Mouse (Mus musculus) brain, embryonic 14.5 days (tissue): ENCODE data around the gene P2rx6. TPM values are rescaled to one million over a fixed set of nuclear protein-coding genes. Genes with fewer than 3 reads are reported as not detected.
A peak's percentile ranks its signal among the peaks of the same experiment; 100 is the strongest.

Experiments used
- DNase-seq: peaks from one replicate; pipeline ENCODE4 v3.0.0-alpha.2; 2011; ENCODE audit warnings: low read depth
- CTCF ChIP-seq: fragments of 200-500 bp; IDR thresholded peaks from 2 replicates; pipeline ENCODE4 v1.5.1; 2012; ENCODE audit warnings: inconsistent platforms, mild to moderate bottlenecking, moderate library complexity, borderline replicate concordance; ENCODE audit not compliant: insufficient read depth, insufficient read length; ENCODE audit errors: extremely low read depth
- POLR2A ChIP-seq: fragments of 200-500 bp; IDR thresholded peaks from 2 replicates; pipeline ENCODE4 v1.6.1; 2012; ENCODE audit warnings: mild to moderate bottlenecking, inconsistent platforms, borderline replicate concordance; ENCODE audit not compliant: poor library complexity, insufficient read depth, insufficient read length, severe bottlenecking; ENCODE audit errors: extremely low read depth
- polyA plus RNA-seq: library from polyadenylated mRNA; depleted of rRNA; stranded (reverse); fragments of >200 nt; gene quantifications from 2 replicates; pipeline ENCODE4 v1.2.3, GENCODE M21; 2012

P2rx6 gene
- polyA plus RNA-seq, 1 experiment: 1.8 TPM

- TF ChIP-seq CTCF: no peak
- no peak for DNase-seq
Observed at GRCm38 (mm10) chr16:17563580-17563979, 1.9 kb downstream of the P2rx6 start.

DNA sequence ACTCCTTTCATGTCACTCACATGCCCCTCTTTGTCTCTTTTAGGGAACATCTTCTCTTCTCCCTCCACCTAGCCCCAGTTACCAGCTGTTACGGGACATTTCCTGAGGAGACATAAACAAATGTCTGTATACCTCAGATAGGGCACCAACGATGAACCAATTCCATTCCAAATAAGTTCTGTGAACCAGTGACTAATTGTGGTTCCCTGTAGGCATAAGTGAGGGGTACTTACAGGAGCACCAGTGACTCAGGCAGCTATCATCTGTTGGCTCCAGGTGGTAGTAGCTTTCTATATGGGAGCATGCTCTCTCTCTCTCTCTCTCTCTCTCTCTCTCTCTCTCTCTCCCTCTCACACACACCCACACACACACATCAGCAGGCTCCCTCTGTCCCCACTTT lies 2.5 kb downstream of the P2rx6 start:
- TF ChIP-seq POLR2A (no peak), CTCF (no peak)
- DNase-seq: no peak

- DNase-seq: no peak
- TF ChIP-seq CTCF (no peak), POLR2A (no peak)
Observed at GRCm38 (mm10) chr16:17564771-17565170, 3.1 kb downstream of the P2rx6 start.

DNA sequence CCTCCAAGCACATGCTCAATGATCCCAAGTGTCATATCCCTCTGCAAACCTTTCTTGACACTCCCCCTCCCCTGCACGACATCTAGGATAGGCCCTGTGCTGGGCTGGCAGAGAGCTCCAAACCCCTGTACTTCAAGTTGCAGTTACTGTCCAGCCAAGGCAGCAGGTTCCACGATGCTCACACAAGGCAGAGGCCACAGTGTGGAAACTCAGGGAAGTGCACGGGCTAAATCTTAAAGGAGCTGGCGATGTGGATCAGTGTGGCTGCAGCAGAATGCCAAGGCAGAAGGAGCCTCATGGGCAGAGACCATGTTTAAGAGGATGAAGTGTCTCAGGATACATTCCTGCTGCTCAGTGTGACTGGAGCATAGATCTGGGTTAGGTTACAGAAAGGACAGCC lies 4.5 kb downstream of the P2rx6 start:
- DNase-seq: no peak
- TF ChIP-seq POLR2A (no peak), CTCF (peak; percentile 38; the same call in 1 of the 2 replicates)

GRCm38 (mm10) chr16:17575870-17576824 lies 14.5 kb downstream of the P2rx6 start:
- DNase-seq: peak; percentile 81
- TF ChIP-seq POLR2A (peak; percentile 44; the same call in 1 of the 2 replicates), CTCF (no peak)

GRCm38 (mm10) chr16:17576825-17577215 lies 15.1 kb downstream of the P2rx6 start:
- TF ChIP-seq CTCF (no peak), POLR2A (no peak)
- DNase-seq: no peak

DNA sequence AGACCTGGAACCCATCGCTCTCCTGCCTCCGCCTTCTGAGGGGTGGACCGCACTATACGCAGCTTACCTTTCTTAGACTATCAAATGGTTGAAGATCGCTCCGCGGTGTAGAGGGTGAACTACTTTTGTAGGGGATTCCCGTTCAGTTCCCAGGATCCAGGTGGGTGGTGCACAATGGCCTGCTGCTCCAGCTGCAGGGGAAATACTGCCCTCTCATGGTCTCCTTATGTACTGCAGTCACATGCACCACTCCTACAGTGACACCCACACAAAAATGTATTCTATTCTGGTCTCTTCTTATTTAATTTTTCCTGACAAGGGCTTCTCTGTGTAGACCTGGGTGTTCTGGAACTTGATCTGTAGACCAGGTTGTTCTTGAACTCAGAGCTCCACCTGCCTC lies 21.4 kb downstream of the P2rx6 start, which contains the start of gene Slc7a4:
TSS of gene Slc7a4 (minus strand) at position 151 of the 400 bp plus-strand sequence.
- peak; percentile 28 for DNase-seq
- TF ChIP-seq CTCF (peak; percentile 56; the same call in 1 of the 2 replicates), POLR2A (no peak)

GRCm38 (mm10) chr16:17584555-17584954 lies 22.9 kb downstream of the P2rx6 start:
- DNase-seq: no peak
- TF ChIP-seq CTCF (no peak), POLR2A (no peak)

GRCm38 (mm10) chr16:17590731-17591130 lies 29.0 kb downstream of the P2rx6 start:
- TF ChIP-seq CTCF (no peak), POLR2A (no peak)

DNA sequence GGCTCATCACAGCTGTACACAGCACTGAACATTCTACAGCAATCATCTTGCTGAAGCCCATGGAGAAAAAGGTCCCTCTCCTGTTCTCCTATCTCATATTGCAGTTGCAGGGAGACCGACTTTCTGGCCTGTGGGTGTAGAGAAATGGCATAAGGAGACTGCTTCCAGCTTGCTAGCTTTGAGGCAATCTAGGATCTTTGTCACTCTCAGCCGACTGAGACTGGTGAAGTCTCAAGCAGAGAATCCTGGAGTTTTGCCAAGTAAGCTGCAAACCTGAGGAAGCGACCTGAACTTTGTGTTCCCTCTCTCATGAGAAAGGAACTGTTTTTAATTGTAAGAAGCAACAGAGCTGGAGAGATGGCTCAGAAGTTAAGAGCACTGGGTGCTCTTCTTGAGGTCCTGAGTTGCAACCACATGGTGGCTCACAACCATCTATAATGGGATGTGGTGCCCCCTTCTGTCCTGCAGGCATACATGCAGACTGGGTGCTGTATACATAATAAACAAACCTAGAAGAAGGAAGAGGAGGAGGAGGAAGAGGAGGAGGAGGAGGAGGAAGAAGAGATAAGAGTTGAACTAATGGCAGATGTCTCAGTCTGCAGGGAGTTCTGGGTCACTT lies 39.4 kb downstream of the P2rx6 start:
- peak; percentile 14 for DNase-seq
- peak; percentile 17; the same call in 1 of the 2 replicates for TF ChIP-seq CTCF
- no peak for TF ChIP-seq POLR2A

More at GRCm38 (mm10) chr16:17590731-17591130, 29.0 kb downstream of the P2rx6 start:
- no peak for DNase-seq

DNA sequence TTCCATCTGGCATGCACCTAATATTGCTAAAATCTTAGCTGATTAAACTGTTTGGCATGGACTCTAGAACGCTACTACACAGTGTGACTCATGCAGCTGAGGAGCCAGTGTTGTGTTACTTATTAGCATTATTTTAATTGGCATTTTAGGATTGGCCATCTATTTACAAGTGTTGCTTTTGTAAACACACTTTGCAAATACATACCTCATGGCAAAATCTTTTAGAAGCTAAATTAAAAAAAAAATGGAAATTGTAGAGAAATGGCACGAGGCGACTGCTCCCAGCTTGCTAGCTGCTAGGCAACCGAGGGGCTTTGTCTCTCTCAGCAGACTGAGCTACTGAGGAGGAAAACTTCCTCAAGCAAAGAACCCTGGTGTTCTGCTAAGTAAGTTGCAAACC lies 43.3 kb downstream of the P2rx6 start:
- DNase-seq: peak; percentile 37
- no peak for TF ChIP-seq POLR2A
- TF ChIP-seq CTCF: no peak
